Mouse (Mus musculus): ENCODE results near the gene Trappc2l. TPM values are rescaled to one million over a fixed set of nuclear protein-coding genes. Genes with fewer than 3 reads are reported as not detected.
A peak's percentile ranks its signal among the peaks of the same experiment; 100 is the strongest.

Trappc2l gene
- total and polyA plus RNA-seq, 2 experiments from 2014 or later: 15.3 to 137 TPM

- no peak for TF ChIP-seq CTCF (IDR thresholded peaks at IDR 0.05; ENCODE audit: low read depth)
- 81% methylated on average over 7 of the region's 7 CpGs for WGBS
- no peak overlapping the region for H3K9ac ChIP-seq
- ATAC-seq: no peak
- no peaks in the 10 kb centered on the region for H3K9me3 ChIP-seq (ENCODE audit: low read length)
- 0 out of 2 replicates have a peak, but pooled peaks cover under 1% of the 10 kb centered on the region for H3K36me3 ChIP-seq (ENCODE audit: insufficient read depth)
- no peaks in the 10 kb centered on the region for H3K4me1 ChIP-seq (ENCODE audit: insufficient read depth)
- DNase-seq: no peak
- H3K27ac ChIP-seq (ENCODE audit: low read depth, low read length): no peak overlapping the region
- H3K4me2 ChIP-seq (ENCODE audit: low read depth): no peak overlapping the region
- no peaks in the 10 kb centered on the region for H3K27me3 ChIP-seq (ENCODE audit: insufficient read depth, low read length)
- no peak overlapping the region for H3K4me3 ChIP-seq (ENCODE audit: low read depth, low read length)
Measured at GRCm38 (mm10) chr8:122654768-122655167, 43.3 kb downstream of the Trappc2l start.

DNA sequence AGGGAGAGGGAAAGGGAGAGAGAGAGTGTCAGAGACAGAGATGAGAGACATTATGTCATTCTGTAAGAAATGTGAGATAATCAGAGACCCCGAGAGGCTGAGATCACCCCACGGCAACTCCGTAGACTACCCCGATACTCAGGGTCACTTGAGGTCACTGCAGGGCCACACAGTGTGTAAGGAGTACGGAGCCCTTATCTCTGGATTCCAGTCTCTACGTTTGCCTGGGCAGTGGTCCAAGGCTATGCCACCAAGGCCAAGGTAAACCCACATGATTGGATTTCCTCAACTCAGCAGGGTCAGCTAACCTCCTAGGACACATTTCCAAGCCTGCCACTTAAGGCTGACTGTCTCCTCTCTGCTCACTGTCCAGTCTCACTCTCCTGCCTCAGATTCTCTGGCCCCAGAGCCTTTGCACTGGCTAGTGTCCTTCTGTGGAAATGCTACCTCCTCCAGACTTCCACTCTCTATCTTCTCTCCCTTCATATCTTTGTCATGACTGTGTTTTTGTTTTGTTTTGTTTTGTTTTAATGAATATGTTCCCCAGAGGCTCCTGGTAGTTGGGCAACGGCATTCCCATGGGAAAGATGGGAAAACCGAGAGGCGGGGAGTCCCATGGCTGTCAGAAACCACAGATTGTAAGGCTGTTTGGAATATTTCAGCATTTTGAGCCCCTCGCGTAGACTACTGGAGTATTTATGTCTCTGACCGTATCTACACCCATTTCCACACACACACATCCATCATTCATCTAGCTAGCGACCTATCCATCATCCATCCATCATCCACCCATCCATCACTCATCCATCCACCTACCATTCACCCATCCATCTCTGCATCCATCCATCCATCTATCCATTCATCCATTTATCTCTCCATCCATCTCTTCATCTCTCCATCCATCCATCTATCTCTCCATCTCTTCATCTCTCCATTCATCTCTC is 44.9 kb downstream of the Trappc2l start:
- no peak for TF ChIP-seq CTCF (IDR thresholded peaks at IDR 0.05; ENCODE audit: low read depth)
- Histone ChIP-seq H3K4me2 (ENCODE audit: low read depth) (no peak overlapping the region), H3K36me3 (ENCODE audit: insufficient read depth) (no peaks in the 10 kb centered on the region), H3K4me1 (ENCODE audit: insufficient read depth) (peaks cover 7% of the 10 kb centered on the region), H3K27me3 (ENCODE audit: insufficient read depth, low read length) (no peaks in the 10 kb centered on the region), H3K4me3 (ENCODE audit: low read depth, low read length) (no peak overlapping the region), H3K27ac (ENCODE audit: low read depth, low read length) (no peak overlapping the region), H3K9ac (no peak overlapping the region), H3K9me3 (ENCODE audit: low read length) (no peaks in the 10 kb centered on the region)
- WGBS: 90% methylated on average over 13 of the region's 13 CpGs
- no peak for ATAC-seq
- no peak for DNase-seq

GRCm38 (mm10) chr8:122658149-122658806 is 46.8 kb downstream of the Trappc2l start:
- no peak for TF ChIP-seq CTCF (IDR thresholded peaks at IDR 0.05; ENCODE audit: low read depth)

GRCm38 (mm10) chr8:122658807-122659160 is 47.3 kb downstream of the Trappc2l start:
- Histone ChIP-seq H3K27me3 (ENCODE audit: insufficient read depth, low read length) (no peaks in the 10 kb centered on the region), H3K4me2 (ENCODE audit: low read depth) (no peak overlapping the region), H3K4me3 (ENCODE audit: low read depth, low read length) (no peak overlapping the region), H3K27ac (ENCODE audit: low read depth, low read length) (no peak overlapping the region), H3K9ac (no peak overlapping the region), H3K9me3 (ENCODE audit: low read length) (no peaks in the 10 kb centered on the region), H3K4me1 (ENCODE audit: insufficient read depth) (peaks cover 8% of the 10 kb centered on the region), H3K36me3 (ENCODE audit: insufficient read depth) (no peaks in the 10 kb centered on the region)
- 77% methylated on average over 9 of the region's 9 CpGs for WGBS
- ATAC-seq: no peak
- DNase-seq: no peak
- no peak for TF ChIP-seq CTCF (IDR thresholded peaks at IDR 0.05; ENCODE audit: low read depth)

More at GRCm38 (mm10) chr8:122658149-122658806, 46.8 kb downstream of the Trappc2l start:
- peaks cover 8% of the 10 kb centered on the region for H3K4me1 ChIP-seq (ENCODE audit: insufficient read depth)
- no peak overlapping the region for H3K9ac ChIP-seq
- no peaks in the 10 kb centered on the region for H3K36me3 ChIP-seq (ENCODE audit: insufficient read depth)
- no peak overlapping the region for H3K4me3 ChIP-seq (ENCODE audit: low read depth, low read length)
- H3K27me3 ChIP-seq (ENCODE audit: insufficient read depth, low read length): no peaks in the 10 kb centered on the region
- WGBS: 75% methylated on average over 10 of the region's 10 CpGs
- DNase-seq: no peak
- H3K27ac ChIP-seq (ENCODE audit: low read depth, low read length): no peak overlapping the region
- H3K4me2 ChIP-seq (ENCODE audit: low read depth): no peak overlapping the region
- ATAC-seq: no peak
- H3K9me3 ChIP-seq (ENCODE audit: low read length): no peaks in the 10 kb centered on the region

DNA sequence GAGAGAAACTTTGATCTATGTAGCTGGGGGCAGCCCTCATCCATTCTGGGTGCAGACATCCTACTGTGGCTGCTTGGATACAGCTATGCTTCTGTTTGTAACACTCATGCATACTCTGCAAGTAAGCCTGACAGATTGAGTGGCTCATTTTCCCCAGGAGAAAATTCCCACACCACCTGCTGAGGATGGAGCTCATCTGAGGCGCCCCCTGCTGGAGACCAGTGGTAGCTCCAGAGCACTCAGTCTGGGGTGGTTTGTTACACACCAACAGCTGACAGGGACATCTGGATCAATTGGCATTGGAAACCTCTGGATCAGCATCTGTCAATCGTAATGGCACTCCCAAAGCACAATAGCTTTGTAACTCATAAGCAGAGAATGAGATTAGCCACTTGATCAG is 48.6 kb downstream of the Trappc2l start:
- no peak overlapping the region for H3K4me3 ChIP-seq (ENCODE audit: low read depth, low read length)
- H3K27me3 ChIP-seq (ENCODE audit: insufficient read depth, low read length): no peaks in the 10 kb centered on the region
- TF ChIP-seq CTCF (IDR thresholded peaks at IDR 0.05; ENCODE audit: low read depth): peak; percentile 64
- no peak overlapping the region for H3K4me2 ChIP-seq (ENCODE audit: low read depth)
- DNase-seq (no peak), ATAC-seq (no peak)
- 76% methylated on average over 2 of the region's 2 CpGs for WGBS
- no peaks in the 10 kb centered on the region for H3K36me3 ChIP-seq (ENCODE audit: insufficient read depth)
- H3K27ac ChIP-seq (ENCODE audit: low read depth, low read length): no peak overlapping the region
- peaks cover 14% of the 10 kb centered on the region for H3K4me1 ChIP-seq (ENCODE audit: insufficient read depth)
- no peaks in the 10 kb centered on the region for H3K9me3 ChIP-seq (ENCODE audit: low read length)
- H3K9ac ChIP-seq: no peak overlapping the region

DNA sequence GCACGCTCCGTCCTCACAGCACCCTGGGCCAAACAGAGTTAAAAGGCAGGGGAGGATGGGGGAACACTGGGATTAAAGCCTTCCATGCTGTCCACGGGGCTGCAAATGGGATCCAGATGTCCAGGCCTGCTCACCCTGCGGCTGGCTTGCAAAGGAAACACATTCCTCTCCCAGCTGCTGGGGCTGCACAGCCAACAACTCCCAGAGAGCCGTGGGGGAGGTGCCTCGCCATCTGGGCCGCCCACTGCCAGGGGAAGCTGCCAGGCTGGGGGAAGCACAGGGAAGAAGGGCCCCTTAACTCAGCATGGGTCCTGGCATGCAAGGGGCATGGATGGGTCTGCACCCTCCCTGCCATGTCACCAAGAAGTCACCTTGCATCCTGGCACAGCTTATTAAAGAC is 49.7 kb downstream of the Trappc2l start:
- Histone ChIP-seq H3K4me3 (ENCODE audit: low read depth, low read length) (no peak overlapping the region), H3K9me3 (ENCODE audit: low read length) (no peaks in the 10 kb centered on the region), H3K4me2 (ENCODE audit: low read depth) (no peak overlapping the region), H3K27ac (ENCODE audit: low read depth, low read length) (no peak overlapping the region), H3K27me3 (ENCODE audit: insufficient read depth, low read length) (no peaks in the 10 kb centered on the region), H3K36me3 (ENCODE audit: insufficient read depth) (no peaks in the 10 kb centered on the region), H3K4me1 (ENCODE audit: insufficient read depth) (peaks cover 24% of the 10 kb centered on the region), H3K9ac (no peak overlapping the region)
- ATAC-seq: peak; percentile 44
- no peak for TF ChIP-seq CTCF (IDR thresholded peaks at IDR 0.05; ENCODE audit: low read depth)
- no peak for DNase-seq
- 28% methylated on average over 7 of the region's 7 CpGs for WGBS

DNA sequence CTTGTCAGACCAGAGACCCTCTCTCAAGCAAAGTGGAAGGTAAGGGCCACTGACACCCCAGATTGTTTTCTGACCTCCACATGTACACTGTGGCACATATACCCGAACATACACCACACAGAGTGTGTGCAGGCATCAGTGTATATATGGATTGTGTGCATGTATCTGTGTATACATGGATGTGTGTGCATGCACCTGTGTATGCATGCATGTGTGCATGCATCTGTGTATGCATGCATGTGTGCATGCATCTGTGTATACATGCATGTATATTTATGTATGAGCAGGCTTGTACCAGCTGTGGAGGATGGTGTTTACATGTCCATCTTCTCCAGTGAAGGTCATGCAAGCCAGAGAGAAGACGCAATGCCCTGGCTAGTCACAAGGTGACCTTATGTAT is 50.5 kb downstream of the Trappc2l start:
- H3K9ac ChIP-seq: no peak overlapping the region
- DNase-seq: no peak
- no peaks in the 10 kb centered on the region for H3K36me3 ChIP-seq (ENCODE audit: insufficient read depth)
- no peak overlapping the region for H3K4me3 ChIP-seq (ENCODE audit: low read depth, low read length)
- no peak overlapping the region for H3K4me2 ChIP-seq (ENCODE audit: low read depth)
- no peaks in the 10 kb centered on the region for H3K27me3 ChIP-seq (ENCODE audit: insufficient read depth, low read length)
- peaks cover 31% of the 10 kb centered on the region for H3K4me1 ChIP-seq (ENCODE audit: insufficient read depth)
- ATAC-seq: no peak
- 86% methylated on average over 2 of the region's 2 CpGs for WGBS
- no peak overlapping the region for H3K27ac ChIP-seq (ENCODE audit: low read depth, low read length)
- no peaks in the 10 kb centered on the region for H3K9me3 ChIP-seq (ENCODE audit: low read length)
- no peak for TF ChIP-seq CTCF (IDR thresholded peaks at IDR 0.05; ENCODE audit: low read depth)
